Mouse (Mus musculus) yolk sac, embryonic 10.5 days (tissue): ENCODE data around the gene Sgcg.

Source experiments
- DNase-seq: peaks from one replicate; pipeline ENCODE4 v3.0.0-alpha.2; 2017; ENCODE audit warnings: low spot score

The Sgcg gene

GRCm38 (mm10) chr14:61258352-61258751 is at the start of gene Sgcg:
Sgcg (minus strand) TSS chr14:61258490.
- DNase-seq, result no peak

GRCm38 (mm10) chr14:61303969-61304609 is 45.8 kb upstream of the Sgcg start:
- DNase-seq, result no peak

DNA sequence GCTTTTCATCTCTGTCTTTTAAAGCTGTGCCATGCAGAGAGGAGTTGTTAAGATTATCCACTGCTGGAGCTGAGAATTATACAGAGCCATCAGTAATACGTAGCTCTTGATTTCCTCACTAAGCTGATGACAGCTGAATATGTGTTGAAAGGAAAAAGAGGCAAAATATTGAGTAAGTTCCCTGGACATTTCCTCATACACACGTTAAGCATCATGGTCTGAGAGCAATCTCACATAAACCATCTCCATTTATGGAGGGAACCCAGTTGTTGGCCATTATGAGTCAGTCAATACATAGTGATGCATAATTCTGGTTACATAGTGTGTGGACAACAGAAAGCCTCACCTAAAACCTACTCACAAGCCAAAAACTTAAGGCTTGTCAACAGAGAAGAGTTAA is 44.1 kb upstream of the Sgcg start:
- DNase-seq, result no peak

DNA sequence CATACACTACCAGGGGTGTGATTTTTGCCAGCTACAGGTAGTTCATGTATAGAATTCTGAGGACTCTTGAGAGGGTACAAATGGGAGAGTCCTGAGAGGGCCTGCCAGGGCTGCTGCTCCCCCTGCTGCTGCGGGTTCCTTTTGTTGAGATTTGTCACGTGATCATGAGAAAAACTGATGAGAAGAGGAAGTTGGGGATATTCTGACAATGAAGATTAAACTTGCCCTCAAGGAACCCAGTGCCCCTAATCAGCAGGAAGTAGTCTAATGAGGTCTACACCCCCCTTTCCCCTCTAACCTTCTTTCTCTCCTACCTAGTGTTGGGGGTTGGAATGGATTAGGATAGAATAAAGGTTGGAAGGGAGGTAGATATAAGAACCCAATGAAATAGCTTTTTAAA is 43.0 kb upstream of the Sgcg start:
- DNase-seq, result no peak

GRCm38 (mm10) chr14:61299810-61300209 is 41.5 kb upstream of the Sgcg start:
- no peak for DNase-seq

GRCm38 (mm10) chr14:61294738-61295079 is 36.4 kb upstream of the Sgcg start:
- peak; percentile 49 for DNase-seq

- DNase-seq, result peak; percentile 58
These were observed 35.8 kb upstream of the Sgcg start for GRCm38 (mm10) chr14:61293884-61294737.

GRCm38 (mm10) chr14:61290664-61291063 is 32.4 kb upstream of the Sgcg start:
- DNase-seq, result no peak

GRCm38 (mm10) chr14:61288606-61289286 is 30.5 kb upstream of the Sgcg start:
- peak; percentile 23 for DNase-seq

DNA sequence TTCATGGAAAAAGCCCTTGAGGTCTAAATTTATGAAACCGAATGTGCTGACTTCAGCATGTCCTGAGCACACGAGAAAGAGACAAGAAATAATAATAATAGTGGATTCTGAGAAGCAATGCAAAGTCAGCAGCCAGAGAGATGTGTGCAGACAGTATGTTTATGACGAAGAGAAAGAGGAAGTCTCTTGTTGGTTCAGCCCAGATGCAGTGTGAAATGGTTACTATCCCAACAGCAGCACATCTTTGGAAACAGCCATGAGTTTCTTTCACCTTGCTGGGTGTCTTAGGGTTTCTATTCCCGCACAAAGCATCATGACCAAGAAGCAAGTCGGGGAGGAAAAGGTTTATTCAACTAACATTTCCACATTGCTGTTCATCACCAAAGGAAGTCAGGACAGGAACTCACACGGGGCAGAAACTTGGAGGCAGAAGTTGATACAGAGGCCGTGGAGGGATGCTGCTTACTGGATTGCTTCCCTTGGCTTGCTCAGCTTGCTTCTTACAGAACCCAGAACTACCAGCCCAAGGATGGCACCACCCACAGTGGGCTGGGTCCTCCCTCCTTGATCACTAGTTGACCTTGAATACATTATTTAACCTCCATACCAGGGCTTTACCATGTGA is 20.5 kb upstream of the Sgcg start:
- DNase-seq, result no peak

DNA sequence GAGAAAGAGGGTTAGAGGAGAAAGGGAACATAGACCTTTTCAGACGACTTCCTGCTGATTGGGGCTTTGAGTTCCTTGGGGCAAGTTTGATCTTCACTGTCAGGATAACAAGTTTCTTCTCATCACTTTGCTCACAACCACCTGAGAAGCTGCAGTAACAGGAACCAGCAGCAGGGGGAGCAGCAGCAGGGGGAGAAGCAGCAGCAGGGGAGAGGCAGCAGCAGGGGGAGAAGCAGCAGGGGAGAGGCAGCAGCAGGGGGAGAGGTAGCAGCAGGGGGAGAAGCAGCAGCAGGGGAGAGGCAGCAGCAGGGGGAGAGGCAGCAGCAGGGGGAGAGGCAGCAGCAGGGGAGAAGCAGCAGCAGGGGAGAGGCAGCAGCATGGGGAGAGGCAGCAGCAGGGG is 19.0 kb upstream of the Sgcg start:
- DNase-seq, result peak; percentile 35

GRCm38 (mm10) chr14:61274414-61275198 is 16.3 kb upstream of the Sgcg start:
- DNase-seq, result no peak

DNA sequence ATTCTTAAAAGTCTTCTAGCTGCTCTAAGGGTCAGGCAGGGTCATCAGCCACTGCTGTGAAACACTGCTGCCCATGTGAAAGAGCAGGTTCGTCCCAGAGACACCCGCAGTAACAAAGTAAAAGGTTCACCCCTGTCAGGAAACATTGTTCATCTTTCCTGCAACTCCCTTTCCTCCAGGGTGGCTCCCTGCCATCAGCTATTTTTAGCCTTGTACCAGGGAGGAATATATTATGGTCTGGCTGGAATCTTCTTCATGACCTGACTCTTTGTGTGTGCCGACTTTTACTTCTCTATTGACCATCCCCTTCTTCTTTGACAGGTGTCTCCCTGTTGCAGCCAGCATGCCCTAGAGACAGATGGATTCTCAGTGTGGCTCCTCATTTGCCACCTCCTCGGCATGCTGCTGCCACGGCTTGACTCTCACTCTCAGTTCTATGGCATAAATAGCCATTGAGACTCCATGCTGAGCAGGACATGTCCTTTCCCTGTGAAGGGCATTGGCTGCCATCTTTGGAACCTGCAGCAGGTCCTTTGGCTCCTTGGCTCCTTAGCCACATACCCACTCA is 9.7 kb upstream of the Sgcg start:
- no peak for DNase-seq

DNA sequence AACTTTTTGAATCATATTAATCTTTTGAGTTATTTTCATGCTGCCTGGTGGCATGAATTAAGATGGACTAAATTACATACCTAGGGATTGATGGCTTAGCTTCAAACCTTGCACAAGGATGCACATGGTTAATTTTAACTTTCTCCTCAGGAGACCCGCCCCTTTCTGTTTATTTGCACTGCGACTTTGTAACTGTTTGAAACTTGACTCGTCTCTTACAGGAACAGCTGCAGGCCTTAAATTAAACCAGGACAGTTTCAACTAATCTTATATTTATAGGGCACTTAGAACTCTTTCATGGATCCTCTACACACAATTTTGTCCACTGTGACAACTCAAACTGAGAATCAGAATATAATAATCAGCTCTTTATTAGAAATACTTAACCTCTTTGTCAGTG is 794 bp upstream of the Sgcg start:
- DNase-seq, result no peak

GRCm38 (mm10) chr14:61252596-61253388 is 5.5 kb downstream of the Sgcg start:
- DNase-seq, result no peak

DNA sequence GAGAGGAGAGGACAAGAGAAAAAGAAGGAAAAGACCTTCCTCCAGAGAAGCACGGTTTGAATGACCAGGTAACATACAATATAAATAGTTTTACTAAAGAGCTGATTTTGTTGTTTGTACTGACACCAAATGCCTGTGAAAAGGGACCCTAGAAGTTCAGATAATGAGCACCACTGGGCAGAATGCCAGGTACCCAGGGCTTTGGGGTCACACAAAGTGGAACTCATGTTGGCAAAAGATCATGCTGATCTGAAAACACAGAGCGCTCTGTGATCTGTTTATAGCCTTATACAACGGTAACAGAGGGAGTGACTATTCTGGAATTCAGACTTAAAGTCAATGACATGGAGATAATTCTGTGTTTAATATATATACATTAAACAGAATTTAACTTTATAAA is 11.8 kb downstream of the Sgcg start:
- DNase-seq, result no peak

GRCm38 (mm10) chr14:61242611-61243010 is 15.7 kb downstream of the Sgcg start:
- no peak for DNase-seq

DNA sequence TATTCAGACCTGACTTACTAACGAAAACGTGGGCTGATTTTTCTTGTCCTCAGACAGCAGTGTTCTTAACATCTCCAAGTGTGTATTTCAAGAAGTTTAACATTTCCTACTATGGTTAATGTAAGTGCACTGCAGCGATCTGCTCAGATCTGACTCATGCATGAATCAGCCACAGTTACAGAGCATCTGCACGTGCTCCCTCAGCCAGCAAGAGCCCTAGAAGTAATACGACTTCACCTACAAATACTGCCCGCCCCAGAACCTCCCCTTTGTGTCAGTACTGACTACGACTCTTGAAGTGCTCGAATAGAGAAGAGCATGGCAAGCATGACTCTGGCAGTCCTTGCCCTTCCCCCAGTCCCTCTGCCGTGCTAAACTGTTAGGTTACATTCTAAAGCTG is 19.5 kb downstream of the Sgcg start:
- DNase-seq, result no peak

GRCm38 (mm10) chr14:61237101-61237654 is 21.1 kb downstream of the Sgcg start:
- DNase-seq, result no peak

- DNase-seq, result no peak
These were observed 22.3 kb downstream of the Sgcg start for GRCm38 (mm10) chr14:61235846-61236474.
